Mouse (Mus musculus) CH12.LX (cell line): ENCODE data around the gene Abtb1. TPM values are rescaled to one million over a fixed set of nuclear protein-coding genes. Genes with fewer than 3 reads are reported as not detected.

ENCODE experiments used
- DNase-seq: peaks from one replicate; pipeline ENCODE4 v3.0.0-alpha.2; 2013; ENCODE audit errors: extremely low read depth
- H3K27ac ChIP-seq: 2 replicates; pipeline ENCODE4 v1.5.1; 2012; ENCODE audit warnings: low read depth, mild to moderate bottlenecking, control low read depth, moderate library complexity; ENCODE audit not compliant: insufficient read depth
- H3K27me3 ChIP-seq: replicated peaks from 2 replicates; pipeline ENCODE3; 2012; ENCODE audit warnings: inconsistent platforms
- H3K36me3 ChIP-seq, 2 experiments: replicated peaks in 1 of 2; 2 replicates each; pipeline versions ENCODE3 to v1.6.1; 2012; ENCODE audit warnings: inconsistent platforms in 1 of 2, low read length in 1 of 2, mild to moderate bottlenecking in 1 of 2, mixed read lengths in 1 of 2, moderate library complexity in 1 of 2; ENCODE audit not compliant: control insufficient read depth in 1 of 2, insufficient read depth in 1 of 2
- H3K4me1 ChIP-seq, 2 experiments: 2 replicates each; pipeline ENCODE4 v1.6.1; 2012; ENCODE audit warnings: inconsistent platforms in 1 of 2, moderate library complexity in 1 of 2; ENCODE audit not compliant: insufficient read depth in 2 of 2, control insufficient read depth in 1 of 2
- H3K4me2 ChIP-seq: 2 replicates; pipeline ENCODE4 v1.6.1; 2012; ENCODE audit warnings: low read depth, mild to moderate bottlenecking, control low read depth; ENCODE audit not compliant: poor library complexity, insufficient read depth, severe bottlenecking
- H3K4me3 ChIP-seq, 3 experiments: fragments of 150-350 bp in 1 of 3; sonication (generic) in 1 of 3; replicated peaks in 1 of 3; 2 replicates each; pipeline versions ENCODE3 to v1.5.1; 2011 to 2012; ENCODE audit warnings: low read depth in 2 of 3, low read length in 2 of 3, mild to moderate bottlenecking in 2 of 3, moderate library complexity in 2 of 3, control low read depth in 1 of 3, improper control_type of control experiment in 1 of 3, inconsistent platforms in 1 of 3, mixed read lengths in 1 of 3; ENCODE audit not compliant: poor library complexity in 1 of 3
- H3K79me2 ChIP-seq: replicated peaks from 2 replicates; pipeline ENCODE4 v1.6.1; 2012; ENCODE audit warnings: mild to moderate bottlenecking, moderate library complexity; ENCODE audit not compliant: control insufficient read depth, poor library complexity, insufficient read depth, severe bottlenecking; ENCODE audit errors: extremely low read depth
- H3K9ac ChIP-seq: 2 replicates; pipeline ENCODE4 v1.6.1; 2012; ENCODE audit warnings: low read depth, mild to moderate bottlenecking, control low read depth, moderate library complexity; ENCODE audit not compliant: insufficient read depth
- H3K9me3 ChIP-seq: replicated peaks from 2 replicates; pipeline ENCODE3; 2012; ENCODE audit warnings: low read length, inconsistent platforms, mixed read lengths
- CHD2 ChIP-seq: IDR thresholded peaks from 2 replicates; pipeline ENCODE4 v1.6.1; 2011; ENCODE audit warnings: low read length, improper control_type of control experiment
- CTCF ChIP-seq, 2 experiments: IDR thresholded peaks in 1 of 2; conservative IDR thresholded peaks in 1 of 2; 2 replicates each; pipeline ENCODE4 v1.5.1; 2011 to 2012; ENCODE audit warnings: low read depth in 2 of 2, low read length in 2 of 2, improper control_type of control experiment in 1 of 2, inconsistent platforms in 1 of 2, mild to moderate bottlenecking in 1 of 2, moderate library complexity in 1 of 2
- ETS1 ChIP-seq: conservative IDR thresholded peaks from 2 replicates; pipeline ENCODE4 v1.6.1; 2012; ENCODE audit warnings: low read depth, mild to moderate bottlenecking, inconsistent platforms, low read length, improper control_type of control experiment, moderate library complexity
- HCFC1 ChIP-seq: IDR thresholded peaks from 2 replicates; pipeline ENCODE4 v1.6.1; 2012; ENCODE audit warnings: low read depth, mild to moderate bottlenecking, inconsistent platforms, low read length, improper control_type of control experiment
- IRF4 ChIP-seq: IDR thresholded peaks from 2 replicates; pipeline ENCODE4 v1.6.1; 2014; ENCODE audit warnings: low read depth, mild to moderate bottlenecking, inconsistent platforms, low read length, improper control_type of control experiment
- JUND ChIP-seq: conservative IDR thresholded peaks from 2 replicates; pipeline ENCODE4 v1.6.1; 2011; ENCODE audit warnings: low read depth, low read length, improper control_type of control experiment
- MAFK ChIP-seq: IDR thresholded peaks from 2 replicates; pipeline ENCODE4 v1.6.1; 2011; ENCODE audit warnings: low read length, improper control_type of control experiment; ENCODE audit not compliant: insufficient replicate concordance
- MAX ChIP-seq: IDR thresholded peaks from 2 replicates; pipeline ENCODE4 v1.6.1; 2011; ENCODE audit warnings: low read length, improper control_type of control experiment
- MAZ ChIP-seq: IDR thresholded peaks from 2 replicates; pipeline ENCODE4 v1.6.1; 2012; ENCODE audit warnings: low read depth, mild to moderate bottlenecking, inconsistent platforms, low read length, improper control_type of control experiment, moderate library complexity
- MEF2A ChIP-seq: IDR thresholded peaks from 2 replicates; pipeline ENCODE4 v1.6.1; 2014; ENCODE audit warnings: low read depth, mild to moderate bottlenecking, inconsistent platforms, low read length, improper control_type of control experiment, borderline replicate concordance
- MYC ChIP-seq: IDR thresholded peaks from 2 replicates; pipeline ENCODE4 v1.6.1; 2011; ENCODE audit warnings: low read depth, mild to moderate bottlenecking, improper control_type of control experiment, low read length
- NELFE ChIP-seq: IDR thresholded peaks from 2 replicates; pipeline ENCODE4 v1.6.1; 2011; ENCODE audit warnings: low read depth, low read length, improper control_type of control experiment
- NRF1 ChIP-seq: IDR thresholded peaks from 2 replicates; pipeline ENCODE4 v1.6.1; 2014; ENCODE audit warnings: low read depth, mild to moderate bottlenecking, inconsistent platforms, low read length, improper control_type of control experiment, moderate library complexity
- PAX5 ChIP-seq: IDR thresholded peaks from 2 replicates; pipeline ENCODE4 v1.6.1; 2012; ENCODE audit warnings: low read length, inconsistent platforms, mixed read lengths
- SMC3 ChIP-seq: IDR thresholded peaks from 2 replicates; pipeline ENCODE4 v1.6.1; 2011; ENCODE audit warnings: low read depth, low read length, improper control_type of control experiment
- TBP ChIP-seq: conservative IDR thresholded peaks from 2 replicates; pipeline ENCODE4 v1.6.1; 2011; ENCODE audit warnings: low read depth, low read length, improper control_type of control experiment
- TCF12 ChIP-seq: IDR thresholded peaks from 2 replicates; pipeline ENCODE4 v1.6.1; 2014; ENCODE audit warnings: low read depth, mild to moderate bottlenecking, inconsistent platforms, low read length, improper control_type of control experiment
- UBTF ChIP-seq: IDR thresholded peaks from 2 replicates; pipeline ENCODE4 v1.6.1; 2012; ENCODE audit warnings: low read depth, mild to moderate bottlenecking, inconsistent platforms, low read length, improper control_type of control experiment, moderate library complexity
- USF1 ChIP-seq: IDR thresholded peaks from 2 replicates; pipeline ENCODE4 v1.6.1; 2014; ENCODE audit warnings: low read depth, mild to moderate bottlenecking, inconsistent platforms, low read length, improper control_type of control experiment
- ZC3H11A ChIP-seq: IDR thresholded peaks from 2 replicates; pipeline ENCODE4 v1.6.1; 2012; ENCODE audit warnings: low read depth, mild to moderate bottlenecking, inconsistent platforms, low read length, improper control_type of control experiment
- ZNF384 ChIP-seq: IDR thresholded peaks from 2 replicates; pipeline ENCODE4 v1.6.1; 2012; ENCODE audit warnings: low read depth, low read length, improper control_type of control experiment, inconsistent platforms
- dilution Hi-C: fragments of 300-500 bp; cut with MboI; formaldehyde crosslinking; loops from 2 replicates; pipeline ENCODE4 v1.14.3; 2020; ENCODE audit warnings: low sequenced_read_pairs; ENCODE audit not compliant: extremely low pct_unique_long_range_greater_than_20kb, extremely low pct_ligation_motif_present
- in situ Hi-C: fragments of 300-500 bp; cut with MboI; formaldehyde crosslinking; loops from 3 replicates; pipeline ENCODE4 v1.14.3; 2019; ENCODE audit warnings: low sequenced_read_pairs, low pct_ligation_motif_present, low pct_unique_long_range_greater_than_20kb, mixed read lengths
- polyA plus RNA-seq: library from polyadenylated mRNA; unstranded; fragments of >175 nt; gene quantifications from 2 replicates; pipeline ENCODE4 v1.2.1, GENCODE M21; 2012; ENCODE audit warnings: low read depth; ENCODE audit not compliant: insufficient read length
- total RNA-seq, 2 experiments: library from RNA; depleted of rRNA; stranded (reverse); fragments of 300-350 nt in 1 of 2; fragments of >200 nt in 1 of 2; gene quantifications; 2 replicates each; pipeline ENCODE4 v1.2.3; 2012 to 2014

Gene Abtb1
- total and polyA plus RNA-seq, 3 experiments, result 13.0 to 20.8 (median 18.4) TPM

DNA sequence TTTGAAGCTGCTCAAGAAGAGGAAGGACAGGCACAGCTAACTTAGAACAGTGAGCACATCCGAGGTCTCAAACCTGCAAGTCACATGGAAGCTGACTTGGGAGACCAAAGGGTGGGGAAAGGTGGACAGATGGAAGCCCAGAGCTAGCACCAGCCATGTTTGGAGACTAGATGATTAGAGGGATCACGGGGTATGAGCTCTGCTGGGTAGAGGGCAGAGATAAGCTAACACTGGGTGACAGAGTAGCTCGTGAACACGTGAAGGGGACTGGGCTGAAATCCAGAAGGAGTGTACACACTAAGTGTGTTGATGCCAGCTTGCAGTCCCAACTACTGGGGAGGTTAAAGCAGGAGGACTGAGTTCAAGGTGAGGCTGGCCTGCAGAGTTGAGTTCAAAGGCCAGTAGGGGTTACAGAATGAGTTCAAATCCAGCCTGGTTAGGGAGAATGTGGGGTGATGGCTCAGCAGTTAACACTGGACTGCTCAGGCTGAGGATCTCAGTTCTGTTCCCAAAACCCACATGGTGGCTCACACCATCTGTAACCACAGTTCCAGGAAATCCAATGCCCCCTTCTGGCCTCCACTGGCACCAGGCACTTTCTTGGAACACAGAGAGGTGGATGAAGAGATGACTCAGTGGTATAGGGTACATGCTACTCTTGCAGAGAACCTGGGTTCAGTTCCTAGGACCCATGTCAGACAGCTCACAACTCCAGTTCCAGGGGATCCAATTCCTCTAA is 37.7 kb downstream of the Abtb1 start:
- dilution Hi-C loops (no loop called here), in situ Hi-C loops (no loop called here)
- Histone ChIP-seq H3K27me3 (no peaks in the 10 kb centered on the region), H3K4me2 (no peak overlapping the region), H3K9me3 (no peaks in the 10 kb centered on the region), H3K36me3 (peaks cover 76 to 94% of the 10 kb centered on the region in 2 experiments), H3K9ac (no peak overlapping the region), H3K79me2 (peaks cover 38% of the 10 kb centered on the region), H3K27ac (0 out of 2 replicates have a peak overlapping the region, but pooled peaks have one; percentile 2), H3K4me3 (no peak overlapping the region), H3K4me1 (peaks cover 10 to 42% of the 10 kb centered on the region in 2 experiments)
- TF ChIP-seq NELFE, result no peak
- no peak for TF ChIP-seq IRF4
- TF ChIP-seq SMC3, result peak; percentile 8; the same call in 1 of the 2 replicates
- TF ChIP-seq CTCF (conservative IDR thresholded peaks at IDR 0.05 in 1 of 2, IDR thresholded peaks at IDR 0.05 in 1 of 2; ENCODE audit: low read depth in 2 of 2, low read length in 2 of 2), result no peak
- no peak for TF ChIP-seq HCFC1
- DNase-seq, result no peak

GRCm38 (mm10) chr6:88803051-88803450 is 38.7 kb downstream of the Abtb1 start:
- Histone ChIP-seq H3K79me2 (peaks cover 46% of the 10 kb centered on the region), H3K4me1 (peaks cover 6 to 33% of the 10 kb centered on the region in 2 experiments), H3K4me2 (no peak overlapping the region), H3K27ac (no peak overlapping the region), H3K9me3 (no peaks in the 10 kb centered on the region), H3K36me3 (peaks cover 71 to 92% of the 10 kb centered on the region in 2 experiments), H3K4me3 (no peak overlapping the region), H3K9ac (no peak overlapping the region), H3K27me3 (no peaks in the 10 kb centered on the region)
- dilution Hi-C loops, result no loop called here
- TF ChIP-seq ZNF384 (no peak), ETS1 (no peak), MAFK (no peak), USF1 (no peak), MAZ (no peak), NRF1 (no peak), CHD2 (no peak), MEF2A (no peak), PAX5 (no peak), MAX (no peak), TBP (no peak), JUND (no peak), NELFE (no peak), UBTF (no peak), ZC3H11A (no peak), TCF12 (no peak), MYC (no peak)
- in situ Hi-C loops, result no loop called here
- no peak for DNase-seq
